Comparison of ENCODE assay signal across 17 mouse cellular contexts in the genomic region with DNA sequence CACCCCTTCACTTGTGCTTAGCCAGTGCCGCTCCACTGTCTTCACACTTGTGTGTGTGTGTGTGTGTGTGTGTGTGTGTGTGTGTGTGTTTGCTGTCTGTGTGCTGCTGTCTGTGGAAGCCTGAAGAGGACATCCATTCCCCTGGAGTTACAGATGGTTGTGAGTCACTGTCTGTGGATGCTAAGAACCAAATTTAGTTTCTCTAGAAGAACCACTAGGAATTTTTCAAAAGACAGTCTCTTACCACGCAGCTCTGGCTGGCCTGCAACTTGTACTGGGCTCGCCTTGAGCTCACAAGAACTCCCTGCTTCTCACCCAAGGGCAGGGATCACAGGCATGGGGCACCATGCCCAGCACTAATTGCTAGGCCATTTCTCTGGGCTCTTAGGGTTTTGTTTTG. TPM values are rescaled to one million over a fixed set of nuclear protein-coding genes. Genes with fewer than 3 reads are reported as not detected.
DNase-seq lines count a peak whose midpoint lies in the region; ATAC-seq and TF ChIP-seq lines count a peak whose summit lies in the region.
"Had no signal": no experiment of that assay in that cellular context is flagged by ENCODE, and none has a peak within 500 bp of the region (broad histone marks: within the 10 kb centered on the region; RNA-seq: fewer than 3 reads in every experiment).

No protein-coding gene starts in this region.

- no peak for TF ChIP-seq CTCF in hindbrain, postnatal 0 days (IDR thresholded peaks at IDR 0.05; ENCODE audit: low read depth)

- H3K4me3 ChIP-seq in hindbrain, postnatal 0 days (ENCODE audit: low read length) = no peak overlapping the region
- H3K4me3 ChIP-seq: hindbrain, embryonic 13.5 days; midbrain, embryonic 13.5 days; neural tube, embryonic 12.5 days had no signal

- H3K9ac ChIP-seq in hindbrain, postnatal 0 days (replicated peaks; ENCODE audit: low read length) = no peak overlapping the region
- H3K9ac ChIP-seq: hindbrain, embryonic 13.5 days; midbrain, embryonic 13.5 days; neural tube, embryonic 12.5 days had no signal

- DNase-seq in adrenal gland, postnatal 36 days = peak; percentile 44 to 59
- DNase-seq in adrenal gland, postnatal 10 days = no peak
- DNase-seq in left cerebral cortex, adult 11 months (ENCODE audit: low spot score) = peak; percentile 62
- no peak for DNase-seq in left cerebral cortex, postnatal 4 days
- peak; percentile 90 for DNase-seq in brain, adult 2 months (ENCODE audit: low read depth, low spot score)
- DNase-seq in right cerebral cortex, adult 2 months (ENCODE audit: low spot score in 2 of 2) = peak; percentile 72 to 80
- no peak for DNase-seq in hindbrain, postnatal 0 days (ENCODE audit: low spot score)
- no peak for DNase-seq in embryo, embryonic 10 days (ENCODE audit: low spot score)
- DNase-seq: cerebellum, postnatal 25 days; kidney, adult 8-10 months; lung, adult 2 months; spleen, adult 18-20 months; thymus, adult 2 months had no signal

- ATAC-seq in hindbrain, postnatal 0 days = no peak
- ATAC-seq: midbrain, embryonic 13.5 days had no signal

- H3K4me1 ChIP-seq in hindbrain, postnatal 0 days (ENCODE audit: insufficient read depth, low read length) = peaks cover 5% of the 10 kb centered on the region

- WGBS in hindbrain, postnatal 0 days = 85% methylated on average over 3 of the region's 3 CpGs

- intact Hi-C loops in left cerebral cortex, postnatal 4 days (cut with DNase I) = no loop called here

- no peaks in the 10 kb centered on the region for H3K9me3 ChIP-seq in hindbrain, postnatal 0 days (ENCODE audit: low read length)
- H3K9me3 ChIP-seq: hindbrain, embryonic 13.5 days; midbrain, embryonic 13.5 days; neural tube, embryonic 12.5 days had no signal

- no peak overlapping the region for H3K27ac ChIP-seq in hindbrain, postnatal 0 days
- H3K27ac ChIP-seq: hindbrain, embryonic 13.5 days; midbrain, embryonic 13.5 days; neural tube, embryonic 12.5 days had no signal

- no peaks in the 10 kb centered on the region for H3K27me3 ChIP-seq in hindbrain, postnatal 0 days (ENCODE audit: insufficient read depth, low read length)
- H3K27me3 ChIP-seq: hindbrain, embryonic 13.5 days; midbrain, embryonic 13.5 days; neural tube, embryonic 12.5 days had no signal

- H3K4me2 ChIP-seq in hindbrain, postnatal 0 days (ENCODE audit: low read depth, low read length) = no peak overlapping the region
- H3K4me2 ChIP-seq: heart, embryonic 11.5 days; hindbrain, embryonic 13.5 days; midbrain, embryonic 13.5 days; neural tube, embryonic 12.5 days had no signal

- no peaks in the 10 kb centered on the region for H3K36me3 ChIP-seq in hindbrain, postnatal 0 days (ENCODE audit: insufficient read depth, low read length)

RNA-seq across cellular contexts. Expression of gene Dcakd, which starts 4.9 kb away (rescaled TPM):
- 10 to 100 TPM; 65.4 to 66.8 TPM for total RNA-seq in adrenal gland, postnatal 36 days (2021)
- 10 to 100 TPM; 65.6 to 74.8 TPM for total RNA-seq in adrenal gland, postnatal 10 days (2021)
- total RNA-seq in left cerebral cortex, postnatal 4 days (2021) = 100 to 1,000 TPM; 116 to 128 TPM
- total RNA-seq in hindbrain, postnatal 0 days (2014; rRNA removed) = 176 and 187 TPM in 2 replicates
- polyA plus RNA-seq in hindbrain, postnatal 0 days (2015; fragmentation: Nextera tagmentation; extraction: Ambion mirVana) = 138 and 149 TPM in 2 replicates

RNA-seq across cellular contexts. Expression of gene Nmt1, which starts 5.0 kb away (rescaled TPM):
- total RNA-seq in adrenal gland, postnatal 36 days (2021) = 100 to 1,000 TPM; 100 to 114 TPM
- 10 to 100 TPM; 81.8 to 85.9 TPM for total RNA-seq in adrenal gland, postnatal 10 days (2021)
- total RNA-seq in left cerebral cortex, postnatal 4 days (2021) = 10 to 100 TPM; 60.3 to 67.8 TPM
- total RNA-seq in hindbrain, postnatal 0 days (2014; rRNA removed) = 61.0 and 71.5 TPM in 2 replicates
- polyA plus RNA-seq in hindbrain, postnatal 0 days (2015; fragmentation: Nextera tagmentation; extraction: Ambion mirVana) = 39.8 and 45.3 TPM in 2 replicates

Comparison
In these comparisons a context has a peak if more than half of its experiments do, and no peak if none do; other contexts are left out.
1. DNase-seq: peak in adrenal gland, postnatal 36 days (2 of 2), left cerebral cortex, adult 11 months (single experiment), brain, adult 2 months (single experiment) and right cerebral cortex, adult 2 months (2 of 2); none in adrenal gland, postnatal 10 days (single experiment), left cerebral cortex, postnatal 4 days (single experiment), hindbrain, postnatal 0 days (single experiment) and embryo, embryonic 10 days (single experiment).